Mouse (Mus musculus) heart, adult 18-20 months (tissue): ENCODE measurements at regions not wholly inside any gene's neighbourhood (a gene's known extent, or its start where the extent isn't known, plus 50 kb on each side); places are given as distances from the start of the nearest gene placed in this dataset.

Experiments
- DNase-seq, 2 experiments: peaks; one replicate each; pipeline ENCODE4 v3.0.0; 2021 to 2022; ENCODE audit warnings: mixed read lengths in 1 of 2

- DNase-seq, result no peak
Observed at GRCm38 (mm10) chr13:116243272-116243784, 66.2 kb downstream of the Isl1 start.

GRCm38 (mm10) chr13:116215101-116215500 lies 94.4 kb downstream of the Isl1 start:
- DNase-seq, result no peak

GRCm38 (mm10) chr13:116213843-116214829 lies 95.4 kb downstream of the Isl1 start:
- DNase-seq, result no peak

DNA sequence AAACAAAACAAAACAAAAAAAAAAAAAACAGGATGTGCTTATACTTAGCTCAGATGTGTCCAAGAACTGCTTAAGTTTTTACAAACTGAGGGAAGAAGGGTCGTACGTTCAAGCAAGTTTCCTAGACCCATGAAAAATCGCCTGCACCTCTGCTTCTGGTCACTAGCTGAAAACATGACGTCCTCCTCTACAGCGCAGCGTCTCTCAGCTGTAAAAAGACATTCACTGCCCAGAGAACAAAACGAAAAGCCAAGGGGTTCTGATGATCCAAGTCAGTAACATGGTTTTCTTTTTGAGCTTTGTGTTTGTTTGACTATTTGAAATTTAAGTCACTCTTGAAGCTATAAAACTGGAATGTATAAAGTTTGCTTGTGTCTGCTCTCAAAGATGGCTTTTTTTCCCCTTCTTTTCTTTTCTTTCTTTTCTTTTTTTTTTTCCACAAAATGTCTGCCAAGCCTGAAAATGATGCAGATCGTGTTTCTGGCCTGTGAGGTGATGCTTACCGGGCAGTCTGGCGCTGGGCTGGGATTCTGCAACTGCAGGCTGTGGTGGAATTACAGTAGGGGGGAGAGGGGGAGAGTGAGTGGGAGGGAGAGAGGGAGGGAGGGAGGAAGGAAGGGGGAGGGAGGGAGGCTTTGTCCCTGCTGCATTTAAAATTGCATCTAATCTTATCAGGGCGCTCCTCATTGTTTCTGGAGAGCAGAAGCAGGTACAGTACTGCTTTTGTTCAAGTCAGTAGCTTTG lies 108.1 kb downstream of the Isl1 start:
- DNase-seq, result no peak

DNA sequence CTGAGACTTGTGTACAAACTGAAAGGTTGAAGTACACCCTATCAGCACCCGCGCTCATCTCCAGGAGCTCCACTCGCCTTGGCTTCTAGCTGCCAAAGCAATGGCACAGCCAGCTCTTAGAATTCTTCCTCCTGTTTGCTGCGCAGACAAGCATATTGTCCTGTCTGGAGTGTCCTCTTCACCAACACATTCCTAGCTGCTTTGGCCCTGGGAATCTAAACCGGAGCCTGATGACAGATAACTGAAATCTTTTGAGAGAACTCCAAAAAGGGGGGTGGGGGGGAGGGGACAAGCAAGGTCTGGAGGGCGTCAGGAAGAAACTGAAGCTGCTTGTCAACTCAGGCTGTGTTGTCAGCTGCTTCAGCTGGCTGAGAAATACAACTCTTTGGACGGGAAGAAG lies 122.4 kb downstream of the Isl1 start:
- no peak for DNase-seq

DNA sequence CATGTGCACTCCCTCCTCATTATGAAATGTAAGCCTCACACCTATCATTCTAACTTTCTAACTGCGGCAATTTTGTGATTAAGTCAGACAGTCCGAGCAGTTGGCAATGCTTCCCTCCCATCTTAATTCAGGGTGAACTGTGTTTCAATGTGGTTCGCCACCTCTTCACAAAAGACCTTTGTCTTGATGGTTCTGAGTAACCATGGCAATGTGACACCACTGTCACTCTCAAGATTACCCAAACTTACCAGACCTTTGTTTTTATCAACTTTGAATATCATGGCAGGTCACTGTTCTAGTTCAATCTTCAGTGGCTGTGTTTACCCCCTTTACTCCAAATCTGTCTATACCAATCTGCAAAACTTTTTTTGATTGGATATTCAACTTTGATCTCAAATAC lies 131.7 kb downstream of the Isl1 start:
- no peak for DNase-seq

- no peak for DNase-seq
Observed at GRCm38 (mm10) chr13:116174976-116175375, 134.5 kb downstream of the Isl1 start.

GRCm38 (mm10) chr13:116173866-116174265 lies 135.6 kb downstream of the Isl1 start:
- DNase-seq, result no peak

DNA sequence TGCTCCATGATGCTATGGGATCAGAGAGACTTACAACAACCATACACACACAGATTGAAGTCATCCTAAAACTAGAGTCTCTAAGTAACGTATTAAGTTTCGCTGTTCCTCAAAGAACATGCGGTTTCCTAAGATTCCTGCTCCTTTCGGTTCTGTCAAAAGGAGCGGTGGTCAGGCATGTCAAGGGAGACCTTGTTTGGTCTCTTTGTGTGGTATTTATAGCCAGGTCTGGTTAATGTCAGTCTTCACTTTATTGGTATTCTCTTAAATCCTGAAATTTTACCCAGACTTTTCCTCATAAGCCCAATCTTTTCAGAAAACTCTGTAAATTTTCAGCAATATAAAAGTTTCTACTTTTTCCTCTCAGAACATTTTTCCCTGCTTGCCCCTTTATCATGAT lies 166.5 kb downstream of the Isl1 start:
- no peak for DNase-seq

DNA sequence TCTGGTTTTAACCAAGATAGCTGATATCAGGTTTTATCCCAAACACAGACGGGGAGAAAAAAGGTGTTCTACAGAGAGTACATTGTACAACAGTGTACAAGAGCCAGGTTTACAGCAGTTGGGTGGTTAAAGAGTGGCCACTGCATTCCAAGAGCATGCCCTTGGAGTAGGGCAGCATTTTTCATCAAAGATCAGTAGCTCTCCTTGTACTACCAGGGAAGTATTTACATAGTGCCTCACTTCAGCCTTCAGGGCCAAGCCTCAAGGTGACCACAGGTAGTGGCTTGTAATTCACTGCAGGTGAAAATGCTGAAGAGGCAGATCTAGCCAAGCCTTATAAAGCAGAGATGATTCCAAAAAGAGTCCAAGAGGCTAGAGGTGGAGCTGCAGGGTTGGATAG lies 190.8 kb downstream of the Isl1 start:
- no peak for DNase-seq

GRCm38 (mm10) chr13:116111032-116111808 lies 198.3 kb downstream of the Isl1 start:
- no peak for DNase-seq

GRCm38 (mm10) chr13:116110578-116110977 lies 198.9 kb downstream of the Isl1 start:
- no peak for DNase-seq

GRCm38 (mm10) chr13:116087541-116088308 lies 221.8 kb downstream of the Isl1 start:
- DNase-seq, result no peak

DNA sequence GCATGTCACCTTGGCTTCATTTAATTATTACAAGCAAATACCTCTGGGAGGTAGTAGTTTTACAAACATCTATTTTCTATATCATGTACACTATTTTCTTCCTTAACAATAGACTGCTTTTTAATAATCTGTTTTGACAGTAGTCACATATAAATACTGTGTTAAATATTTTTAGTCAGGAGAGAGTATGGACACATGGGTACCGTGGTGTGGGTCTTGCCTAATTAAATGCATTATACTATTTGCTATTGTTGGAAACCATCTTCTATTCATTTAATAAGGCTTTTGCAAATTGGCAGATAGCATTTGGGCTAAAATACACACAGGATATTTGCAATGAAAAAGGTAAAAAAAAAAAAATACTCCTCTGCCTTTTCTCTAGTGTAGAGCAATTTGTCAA lies 222.3 kb downstream of the Isl1 start:
- no peak for DNase-seq

GRCm38 (mm10) chr13:116056976-116057647 lies 252.4 kb downstream of the Isl1 start:
- DNase-seq, result no peak

- no peak for DNase-seq
Observed at GRCm38 (mm10) chr13:116056112-116056652, 253.3 kb downstream of the Isl1 start.

GRCm38 (mm10) chr13:116036166-116036565 lies 273.3 kb downstream of the Isl1 start:
- no peak for DNase-seq

DNA sequence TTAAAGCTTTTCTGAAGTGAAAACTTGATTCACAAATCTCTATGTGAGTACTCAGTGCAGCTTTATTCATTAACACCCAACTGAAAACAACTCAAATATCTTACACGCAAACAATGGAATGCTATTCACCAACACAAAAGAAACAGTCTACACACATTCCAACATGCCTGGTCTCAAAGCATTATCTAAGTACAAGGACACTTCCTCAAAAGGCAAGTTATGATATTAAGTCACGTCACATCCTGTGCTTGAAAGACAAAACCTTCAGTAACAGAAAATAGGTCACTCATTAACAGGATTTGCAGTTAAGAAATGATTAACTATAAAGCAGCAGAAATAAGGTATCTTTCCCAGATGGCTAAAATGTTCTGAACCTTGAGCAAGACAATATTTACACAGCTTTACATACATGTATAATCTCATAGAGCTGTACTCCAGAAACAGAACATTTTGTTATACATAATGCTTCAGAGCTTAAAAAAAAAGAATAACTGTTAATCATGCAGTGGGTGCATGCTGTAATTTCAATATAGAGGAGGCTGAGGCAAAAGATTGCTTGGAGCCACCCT lies 279.3 kb downstream of the Isl1 start:
- DNase-seq, result no peak

- DNase-seq, result no peak
Observed at GRCm38 (mm10) chr13:116028583-116028982, 280.9 kb downstream of the Isl1 start.

DNA sequence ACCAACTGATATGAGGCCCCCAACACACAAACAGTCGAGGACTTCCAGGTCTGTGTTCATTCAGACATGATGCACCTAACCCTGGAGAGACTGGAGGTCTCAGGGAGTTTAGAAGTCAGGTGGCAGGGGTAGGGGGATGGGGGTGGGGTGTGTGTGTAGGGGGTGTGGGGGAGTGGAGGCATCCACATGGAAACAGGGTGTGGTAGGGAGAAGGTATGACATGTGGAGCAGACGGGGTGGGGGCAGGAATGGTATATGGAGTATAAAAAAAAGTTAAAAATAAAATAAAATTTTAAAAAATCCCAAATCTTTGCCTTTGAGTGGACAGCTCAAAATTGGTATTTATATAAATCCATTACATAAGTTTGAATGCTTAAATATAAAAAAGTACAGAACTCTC lies 282.3 kb downstream of the Isl1 start:
- DNase-seq, result no peak
